Mouse (Mus musculus) myocyte (in vitro differentiated cells): ENCODE measurements around the gene Herc3. TPM values are rescaled to one million over a fixed set of nuclear protein-coding genes. Genes with fewer than 3 reads are reported as not detected.

Experiments
- H3K27me3 ChIP-seq: one replicate; pipeline ENCODE4 v1.6.1; 2011; ENCODE audit not compliant: control insufficient read depth, insufficient read depth, insufficient read length
- H3K36me3 ChIP-seq: one replicate; pipeline ENCODE4 v1.6.1; 2011; ENCODE audit not compliant: control insufficient read depth, insufficient read depth
- H3K4me2 ChIP-seq: one replicate; pipeline ENCODE4 v1.6.1; 2011; ENCODE audit warnings: low read depth, control low read depth
- H3K4me3 ChIP-seq: one replicate; pipeline ENCODE4 v1.5.1; 2011; ENCODE audit warnings: mild to moderate bottlenecking, control low read depth, moderate library complexity
- H3K79me2 ChIP-seq: one replicate; pipeline ENCODE4 v1.6.1; 2011; ENCODE audit not compliant: control insufficient read depth, insufficient read depth
- H3ac ChIP-seq: one replicate; pipeline ENCODE4 v1.6.1; 2011; ENCODE audit not compliant: control insufficient read depth, insufficient read length
- CEBPB ChIP-seq: IDR thresholded peaks from 2 replicates; pipeline ENCODE4 v1.6.1; 2011; ENCODE audit warnings: mild to moderate bottlenecking, moderate library complexity; ENCODE audit not compliant: poor library complexity, insufficient read depth, severe bottlenecking
- E2F4 ChIP-seq: IDR thresholded peaks from one replicate; pipeline ENCODE4 v1.6.1; 2011; ENCODE audit warnings: mild to moderate bottlenecking, control low read depth, moderate library complexity; ENCODE audit not compliant: insufficient read depth
- MAX ChIP-seq: IDR thresholded peaks from one replicate; pipeline ENCODE4 v1.6.1; 2011; ENCODE audit warnings: low read depth, mild to moderate bottlenecking, control low read depth
- MYOD1 ChIP-seq, 3 experiments: IDR thresholded peaks; one replicate each; pipeline ENCODE4 v1.6.1; 2011; ENCODE audit warnings: control low read depth in 2 of 3, low read depth in 2 of 3, mild to moderate bottlenecking in 2 of 3, moderate library complexity in 1 of 3; ENCODE audit not compliant: insufficient read length in 2 of 3, control insufficient read depth in 1 of 3
- MYOG ChIP-seq, 3 experiments: IDR thresholded peaks; one replicate each; pipeline ENCODE4 v1.6.1; 2011; ENCODE audit warnings: control low read depth in 2 of 3, low read depth in 2 of 3, mild to moderate bottlenecking in 2 of 3; ENCODE audit not compliant: insufficient read length in 2 of 3, control insufficient read depth in 1 of 3, insufficient read depth in 1 of 3
- POLR2A ChIP-seq: IDR thresholded peaks from one replicate; pipeline ENCODE4 v1.6.1; 2011; ENCODE audit warnings: low read depth, mild to moderate bottlenecking, control low read depth, moderate library complexity; ENCODE audit not compliant: insufficient read length
- POLR2AphosphoS2 ChIP-seq: IDR thresholded peaks from one replicate; pipeline ENCODE4 v1.6.1; 2011; ENCODE audit warnings: low read depth, control low read depth; ENCODE audit not compliant: insufficient read length
- REST ChIP-seq: IDR thresholded peaks from one replicate; pipeline ENCODE4 v1.6.1; 2011; ENCODE audit warnings: mild to moderate bottlenecking, control low read depth, moderate library complexity; ENCODE audit not compliant: insufficient read depth, insufficient read length
- SRF ChIP-seq: IDR thresholded peaks from one replicate; pipeline ENCODE4 v1.6.1; 2011; ENCODE audit warnings: low read depth; ENCODE audit not compliant: control insufficient read depth, insufficient read length
- TCF12 ChIP-seq: IDR thresholded peaks from one replicate; pipeline ENCODE4 v1.6.1; 2011; ENCODE audit warnings: mild to moderate bottlenecking, control low read depth; ENCODE audit not compliant: poor library complexity, insufficient read depth, severe bottlenecking
- TCF3 ChIP-seq: IDR thresholded peaks from one replicate; pipeline ENCODE4 v1.6.1; 2011; ENCODE audit warnings: low read depth, control low read depth; ENCODE audit not compliant: insufficient read length
- USF1 ChIP-seq: IDR thresholded peaks from one replicate; pipeline ENCODE4 v1.6.1; 2011; ENCODE audit warnings: low read depth, mild to moderate bottlenecking, control low read depth, moderate library complexity
- polyA plus RNA-seq: library from polyadenylated mRNA; unstranded; fragments of >200 nt; fragmentation: generic; extraction: Trizol; gene quantifications from one replicate; pipeline ENCODE4 v1.2.1, GENCODE M21; 2012; ENCODE audit warnings: missing spikeins

The Herc3 gene
- polyA plus RNA-seq, 1 experiment, result 4.5 TPM

DNA sequence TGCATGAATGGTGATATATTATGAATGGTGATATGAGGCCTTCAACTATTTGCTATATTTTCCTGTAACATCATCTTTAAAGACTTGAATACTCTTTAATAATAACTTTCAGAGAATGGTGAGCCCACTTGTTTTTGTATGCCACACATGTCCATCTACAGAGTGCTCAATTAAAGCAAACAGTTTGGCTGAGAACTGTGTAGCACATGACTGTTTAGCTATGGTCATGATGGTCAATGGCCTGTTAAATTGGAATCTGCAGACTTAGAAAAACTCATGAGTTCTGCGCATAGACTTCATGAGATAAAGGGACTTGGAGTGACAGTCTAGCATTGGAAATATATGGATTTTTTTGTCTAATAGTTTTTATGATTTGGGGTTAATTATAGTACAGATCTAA, 119.1 kb downstream of the Herc3 start:
- Histone ChIP-seq H3ac (no peak overlapping the region), H3K36me3 (no peaks in the 10 kb centered on the region), H3K27me3 (no peaks in the 10 kb centered on the region), H3K79me2 (no peaks in the 10 kb centered on the region), H3K4me2 (no peak overlapping the region), H3K4me3 (no peak overlapping the region)
- TF ChIP-seq MAX, result no peak
- no peak for TF ChIP-seq POLR2AphosphoS2
- no peak for TF ChIP-seq USF1
- TF ChIP-seq TCF12, result no peak
- TF ChIP-seq MYOD1 (IDR thresholded peaks at IDR 0.05; ENCODE audit: control insufficient read depth in 1 of 3, insufficient read length in 2 of 3, low read depth in 2 of 3), result no peak
- no peak for TF ChIP-seq E2F4
- TF ChIP-seq MYOG (IDR thresholded peaks at IDR 0.05; ENCODE audit: control insufficient read depth in 1 of 3, insufficient read depth in 1 of 3, insufficient read length in 2 of 3, low read depth in 2 of 3), result no peak
- TF ChIP-seq CEBPB, result no peak
- TF ChIP-seq SRF, result no peak
- TF ChIP-seq POLR2A, result no peak
- no peak for TF ChIP-seq REST
- TF ChIP-seq TCF3, result no peak

DNA sequence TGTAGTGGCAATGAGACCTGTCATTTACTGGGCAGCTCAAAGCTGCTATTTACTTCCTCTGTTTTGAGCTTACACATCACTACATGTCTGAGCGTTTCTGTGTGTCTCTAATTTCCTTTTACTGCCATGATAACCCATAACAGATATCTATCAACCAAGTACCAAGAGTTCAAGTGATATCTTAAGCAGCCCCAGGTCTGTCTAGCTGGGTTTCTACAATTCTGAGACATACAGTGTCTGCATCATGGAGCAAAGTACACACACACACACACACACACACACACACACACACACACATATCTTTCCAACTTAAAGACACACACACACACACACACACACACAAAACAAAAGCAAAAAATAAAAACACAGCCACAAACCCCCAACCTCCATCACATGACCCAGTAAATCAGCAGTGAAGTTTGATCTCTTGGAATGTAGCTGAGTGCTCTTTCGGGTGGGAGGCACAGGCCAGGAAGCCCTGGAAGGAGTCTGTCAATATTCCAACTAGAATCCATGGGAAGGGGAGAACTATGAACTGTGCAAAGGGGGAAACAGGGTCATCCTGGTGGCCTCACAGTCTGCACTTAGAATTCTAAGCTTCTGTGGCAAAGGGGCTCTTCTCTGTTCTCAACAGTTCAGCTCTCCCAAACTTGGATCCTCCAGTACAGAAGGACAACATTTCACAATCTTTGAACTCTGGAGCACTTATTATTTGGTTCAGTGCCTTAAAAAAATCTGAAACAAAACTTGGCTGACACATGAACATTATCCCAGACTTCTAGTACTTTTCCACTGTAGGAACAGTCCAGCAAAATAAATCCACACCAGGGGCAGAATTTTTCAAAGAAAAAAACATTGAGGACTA, 120.1 kb downstream of the Herc3 start:
- Histone ChIP-seq H3K4me2 (no peak overlapping the region), H3K27me3 (no peaks in the 10 kb centered on the region), H3K36me3 (no peaks in the 10 kb centered on the region), H3ac (no peak overlapping the region), H3K79me2 (no peaks in the 10 kb centered on the region), H3K4me3 (no peak overlapping the region)
- TF ChIP-seq TCF3 (no peak), MYOD1 (IDR thresholded peaks at IDR 0.05; ENCODE audit: control insufficient read depth in 1 of 3, insufficient read length in 2 of 3, low read depth in 2 of 3) (no peak), CEBPB (no peak), MAX (no peak), POLR2AphosphoS2 (no peak), E2F4 (no peak), TCF12 (no peak), USF1 (no peak), SRF (no peak), MYOG (IDR thresholded peaks at IDR 0.05; ENCODE audit: control insufficient read depth in 1 of 3, insufficient read depth in 1 of 3, insufficient read length in 2 of 3, low read depth in 2 of 3) (no peak), REST (no peak), POLR2A (no peak)

DNA sequence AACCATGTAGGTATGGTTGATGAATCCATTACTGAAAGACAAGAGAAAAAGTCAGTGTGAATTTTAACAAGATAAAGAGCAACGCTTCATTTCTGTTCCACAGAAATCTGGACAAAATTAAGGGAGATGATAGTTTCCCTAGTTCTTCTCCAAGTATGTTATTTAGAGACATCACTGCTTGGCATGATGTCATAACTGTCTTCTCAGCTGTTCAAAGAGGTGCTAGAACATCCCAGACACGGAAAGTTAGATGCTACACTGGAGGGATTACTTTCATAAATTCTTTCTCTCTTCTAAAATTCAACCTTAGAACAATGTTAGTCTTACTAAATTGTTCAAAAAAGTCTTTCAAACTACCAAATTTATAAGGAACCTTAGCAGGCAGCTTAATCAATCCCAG, 129.3 kb downstream of the Herc3 start:
- Histone ChIP-seq H3K36me3 (no peaks in the 10 kb centered on the region), H3K27me3 (no peaks in the 10 kb centered on the region), H3K79me2 (no peaks in the 10 kb centered on the region), H3K4me3 (no peak overlapping the region), H3K4me2 (no peak overlapping the region), H3ac (no peak overlapping the region)
- TF ChIP-seq POLR2A (no peak), MAX (no peak), TCF12 (no peak), MYOG (IDR thresholded peaks at IDR 0.05; ENCODE audit: control insufficient read depth in 1 of 3, insufficient read depth in 1 of 3, insufficient read length in 2 of 3, low read depth in 2 of 3) (no peak), REST (no peak), MYOD1 (IDR thresholded peaks at IDR 0.05; ENCODE audit: control insufficient read depth in 1 of 3, insufficient read length in 2 of 3, low read depth in 2 of 3) (no peak), E2F4 (no peak), CEBPB (no peak), POLR2AphosphoS2 (no peak), SRF (no peak), USF1 (no peak), TCF3 (no peak)

DNA sequence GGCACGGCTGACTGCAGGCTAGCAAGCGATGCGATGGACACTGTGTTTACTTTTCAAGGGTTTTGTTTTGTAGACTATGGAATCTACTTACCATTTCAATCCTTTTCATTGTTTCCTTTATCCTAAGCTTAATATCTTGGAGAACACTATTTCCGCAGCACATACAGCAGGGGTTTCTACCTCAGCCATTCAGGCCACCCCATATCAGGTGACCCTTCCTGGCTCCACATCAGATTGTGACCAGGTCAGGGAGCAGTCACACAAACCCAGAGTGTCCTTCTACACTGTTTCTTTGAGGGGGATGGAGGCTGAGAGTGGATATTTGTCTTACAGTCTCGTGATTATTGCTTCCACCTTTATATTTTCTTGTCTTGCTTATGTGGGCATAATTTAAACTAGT, 131.4 kb downstream of the Herc3 start:
- H3K36me3 ChIP-seq, result no peaks in the 10 kb centered on the region
- H3K27me3 ChIP-seq, result no peaks in the 10 kb centered on the region
- no peak overlapping the region for H3K4me2 ChIP-seq
- H3K79me2 ChIP-seq, result no peaks in the 10 kb centered on the region
- no peak overlapping the region for H3ac ChIP-seq
- no peak overlapping the region for H3K4me3 ChIP-seq
- TF ChIP-seq POLR2A (no peak), MYOG (IDR thresholded peaks at IDR 0.05; ENCODE audit: control insufficient read depth in 1 of 3, insufficient read depth in 1 of 3, insufficient read length in 2 of 3, low read depth in 2 of 3) (no peak), CEBPB (no peak), POLR2AphosphoS2 (no peak), SRF (no peak), USF1 (no peak)
